Mouse (Mus musculus): ENCODE measurements at regions not wholly inside any gene's neighbourhood (a gene's known extent, or its start where the extent isn't known, plus 50 kb on each side); places are given as distances from the start of the nearest gene placed in this dataset.

DNA sequence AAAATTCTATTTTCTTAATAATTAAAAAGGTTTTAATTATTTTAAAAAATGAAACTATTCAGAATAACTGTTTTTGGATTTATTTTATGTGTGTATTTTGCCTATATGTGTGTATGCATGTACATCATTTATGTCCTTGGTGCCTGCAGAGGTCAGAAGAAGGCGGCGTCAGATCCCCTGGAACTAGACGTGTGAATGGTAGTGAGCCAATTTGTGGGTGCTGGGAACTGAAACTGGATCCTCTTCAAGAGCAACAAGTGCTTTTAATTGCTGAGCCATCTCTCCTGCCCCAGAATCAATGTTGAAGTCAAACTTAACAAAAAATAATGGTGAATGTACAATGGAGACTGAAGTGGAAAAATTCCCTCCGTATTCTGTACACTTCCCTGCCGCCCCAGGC lies 151.9 kb upstream of the Unc93a2 start:
- TF ChIP-seq CTCF (IDR thresholded peaks at IDR 0.05; ENCODE audit: low read depth, low read length) (no peak), POLR2A (IDR thresholded peaks at IDR 0.05; ENCODE audit: extremely low read depth, insufficient read depth, low read length) (no peak)
